Mouse (Mus musculus): ENCODE results near the gene Arhgef38. TPM values are rescaled to one million over a fixed set of nuclear protein-coding genes. Genes with fewer than 3 reads are reported as not detected.

Gene Arhgef38
- total RNA-seq, 1 experiment = 1.4 TPM

DNA sequence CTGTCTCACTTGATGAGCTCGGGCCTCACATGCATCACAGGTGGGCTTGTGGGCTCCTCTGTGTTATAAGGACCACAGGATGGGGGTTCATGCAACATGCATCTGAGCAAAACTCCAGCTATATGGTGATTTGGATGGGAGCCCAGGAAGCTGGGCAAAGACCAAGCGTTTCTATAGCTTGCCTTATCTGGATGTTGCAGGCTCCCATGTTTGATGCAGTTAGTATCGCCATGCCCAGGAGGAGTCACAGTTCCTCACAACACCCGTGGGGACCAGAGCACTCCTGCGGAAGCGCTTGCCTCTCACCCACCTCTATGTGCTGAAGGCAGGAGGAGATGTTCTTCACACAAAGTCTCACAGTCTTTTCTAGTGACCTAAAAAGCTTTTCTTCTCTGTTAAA, 92.9 kb downstream of the Arhgef38 start:
- Histone ChIP-seq H3K27ac (ENCODE audit: insufficient read depth, low read depth, low read length, poor library complexity, severe bottlenecking) (no peak overlapping the region), H3K36me3 (ENCODE audit: control insufficient read depth, insufficient read depth, low read length, poor library complexity, severe bottlenecking) (no peaks in the 10 kb centered on the region), H3K9ac (ENCODE audit: insufficient read depth, low read depth, low read length, poor library complexity, severe bottlenecking) (no peak overlapping the region), H3K4me1 (ENCODE audit: control insufficient read depth in 2 of 2, insufficient read depth in 2 of 2, low read length in 2 of 2, poor library complexity in 1 of 2) (no peaks in the 10 kb centered on the region), H3K4me3 (ENCODE audit: insufficient read depth in 1 of 2, low read depth in 1 of 2, low read length in 2 of 2, poor library complexity in 1 of 2, severe bottlenecking in 1 of 2) (no peak overlapping the region), H3K9me3 (ENCODE audit: control insufficient read depth, insufficient read depth, low read depth, low read length) (no peaks in the 10 kb centered on the region)
- no peak for TF ChIP-seq ZNF384 (IDR thresholded peaks at IDR 0.05; ENCODE audit: low read depth, low read length)
- no peak for TF ChIP-seq MAFK (IDR thresholded peaks at IDR 0.05; ENCODE audit: insufficient read depth, low read depth, low read length)
- in situ Hi-C loops (cut with MboI; ENCODE audit: low sequenced_read_pairs in 2 of 2, unreplicated experiment in 2 of 2) = no loop called here
- no peak for DNase-seq (ENCODE audit: low read depth, low spot score)

DNA sequence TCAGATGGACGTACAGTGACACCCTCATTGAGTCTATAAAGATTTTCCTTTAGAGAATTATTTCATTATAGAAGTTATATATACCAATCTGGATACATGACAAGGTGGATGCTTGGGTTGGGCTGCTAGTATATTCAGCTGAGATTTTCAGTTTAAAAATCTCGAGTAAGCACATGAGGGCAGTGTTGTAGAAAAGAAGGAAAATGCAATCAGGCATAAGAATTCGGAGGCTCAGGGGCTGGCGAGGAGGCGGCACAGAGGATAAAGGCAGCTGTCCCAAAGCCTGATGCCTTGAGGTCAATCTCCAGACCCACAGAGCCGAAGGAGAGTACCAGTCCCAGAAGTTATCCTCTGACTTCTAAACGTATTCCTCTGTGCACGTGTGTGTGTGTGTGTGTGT, 102.1 kb downstream of the Arhgef38 start:
- in situ Hi-C loops (cut with MboI; ENCODE audit: low sequenced_read_pairs in 2 of 2, unreplicated experiment in 2 of 2) = no loop called here
- Histone ChIP-seq H3K36me3 (ENCODE audit: control insufficient read depth, insufficient read depth, low read length, poor library complexity, severe bottlenecking) (no peaks in the 10 kb centered on the region), H3K9me3 (ENCODE audit: control insufficient read depth, insufficient read depth, low read depth, low read length) (no peaks in the 10 kb centered on the region)

DNA sequence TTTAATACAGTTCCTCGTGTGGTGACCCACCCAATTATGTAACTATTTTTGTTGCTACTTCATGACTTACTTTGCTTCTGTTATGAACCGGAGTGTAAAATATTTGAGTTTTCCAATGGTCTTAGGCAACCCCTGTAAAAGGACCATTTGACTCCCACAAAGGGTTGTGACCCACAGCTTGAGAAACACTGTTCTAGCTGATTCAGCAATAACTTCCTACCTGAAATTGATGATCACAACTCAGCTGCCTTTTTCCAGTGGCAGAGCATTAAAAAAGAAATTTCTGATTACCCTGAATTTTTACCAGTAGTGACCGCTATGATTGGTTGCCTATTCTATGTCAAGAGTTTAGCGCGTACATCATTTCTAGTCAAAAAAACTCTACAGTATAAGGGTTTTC, 103.4 kb downstream of the Arhgef38 start:
- in situ Hi-C loops (cut with MboI; ENCODE audit: low sequenced_read_pairs in 2 of 2, unreplicated experiment in 2 of 2) = no loop called here
- DNase-seq (ENCODE audit: low read depth, low spot score) = no peak
- TF ChIP-seq HCFC1 (IDR thresholded peaks at IDR 0.05; ENCODE audit: borderline replicate concordance, insufficient read depth, low read length) = no peak
- TF ChIP-seq ZNF384 (IDR thresholded peaks at IDR 0.05; ENCODE audit: low read depth, low read length) = no peak
- no peak for TF ChIP-seq ZC3H11A (IDR thresholded peaks at IDR 0.05; ENCODE audit: borderline replicate concordance, low read depth, low read length)
- no peak for TF ChIP-seq CHD2 (IDR thresholded peaks at IDR 0.05; ENCODE audit: low read depth, low read length)
- TF ChIP-seq MAFK (IDR thresholded peaks at IDR 0.05; ENCODE audit: insufficient read depth, low read depth, low read length) = peak; percentile 60
- no peak overlapping the region for H3K27ac ChIP-seq (ENCODE audit: insufficient read depth, low read depth, low read length, poor library complexity, severe bottlenecking)
- H3K4me1 ChIP-seq (ENCODE audit: control insufficient read depth in 2 of 2, insufficient read depth in 2 of 2, low read length in 2 of 2, poor library complexity in 1 of 2) = no peaks in the 10 kb centered on the region
- no peaks in the 10 kb centered on the region for H3K36me3 ChIP-seq (ENCODE audit: control insufficient read depth, insufficient read depth, low read length, poor library complexity, severe bottlenecking)
- H3K9ac ChIP-seq (ENCODE audit: insufficient read depth, low read depth, low read length, poor library complexity, severe bottlenecking) = no peak overlapping the region
- no peak overlapping the region for H3K4me3 ChIP-seq (ENCODE audit: insufficient read depth in 1 of 2, low read depth in 1 of 2, low read length in 2 of 2, poor library complexity in 1 of 2, severe bottlenecking in 1 of 2)
- no peaks in the 10 kb centered on the region for H3K9me3 ChIP-seq (ENCODE audit: control insufficient read depth, insufficient read depth, low read depth, low read length)

More for the DNA sequence above, 102.1 kb downstream of the Arhgef38 start:
- H3K4me3 ChIP-seq (ENCODE audit: insufficient read depth in 1 of 2, low read depth in 1 of 2, low read length in 2 of 2, poor library complexity in 1 of 2, severe bottlenecking in 1 of 2) = no peak overlapping the region
- no peak for TF ChIP-seq HCFC1 (IDR thresholded peaks at IDR 0.05; ENCODE audit: borderline replicate concordance, insufficient read depth, low read length)
- no peak for TF ChIP-seq ZC3H11A (IDR thresholded peaks at IDR 0.05; ENCODE audit: borderline replicate concordance, low read depth, low read length)
- DNase-seq (ENCODE audit: low read depth, low spot score) = no peak
- no peaks in the 10 kb centered on the region for H3K4me1 ChIP-seq (ENCODE audit: control insufficient read depth in 2 of 2, insufficient read depth in 2 of 2, low read length in 2 of 2, poor library complexity in 1 of 2)
- no peak overlapping the region for H3K9ac ChIP-seq (ENCODE audit: insufficient read depth, low read depth, low read length, poor library complexity, severe bottlenecking)
- H3K27ac ChIP-seq (ENCODE audit: insufficient read depth, low read depth, low read length, poor library complexity, severe bottlenecking) = no peak overlapping the region

DNA sequence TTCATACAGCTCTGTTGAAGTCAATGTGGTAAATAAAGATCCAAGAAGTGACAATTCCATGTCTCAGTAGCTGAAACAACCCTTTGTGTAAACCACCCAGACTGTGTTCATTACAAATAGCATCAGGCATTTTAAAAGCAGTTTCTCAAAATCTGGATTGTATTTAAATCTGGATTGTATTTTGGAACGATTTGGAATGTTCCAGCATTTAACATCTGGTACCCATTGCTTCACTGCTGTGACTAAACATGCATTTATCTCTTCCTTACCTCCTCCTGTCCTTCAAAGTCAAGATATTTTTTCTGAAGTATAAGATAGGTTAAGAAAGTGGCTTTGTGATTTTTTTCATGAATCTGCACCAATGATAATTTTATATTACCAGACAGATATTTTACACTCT, 121.5 kb downstream of the Arhgef38 start:
- peaks cover 4% of the 10 kb centered on the region; the same call in 1 of the 2 replicates for H3K36me3 ChIP-seq (ENCODE audit: control insufficient read depth, insufficient read depth, low read length, poor library complexity, severe bottlenecking)
- H3K9ac ChIP-seq (ENCODE audit: insufficient read depth, low read depth, low read length, poor library complexity, severe bottlenecking) = no peak overlapping the region
- H3K9me3 ChIP-seq (ENCODE audit: control insufficient read depth, insufficient read depth, low read depth, low read length) = no peaks in the 10 kb centered on the region
- no peak for TF ChIP-seq CHD2 (IDR thresholded peaks at IDR 0.05; ENCODE audit: low read depth, low read length)
- TF ChIP-seq HCFC1 (IDR thresholded peaks at IDR 0.05; ENCODE audit: borderline replicate concordance, insufficient read depth, low read length) = no peak
- TF ChIP-seq MAFK (IDR thresholded peaks at IDR 0.05; ENCODE audit: insufficient read depth, low read depth, low read length) = no peak
- TF ChIP-seq ZNF384 (IDR thresholded peaks at IDR 0.05; ENCODE audit: low read depth, low read length) = no peak
- no peak for TF ChIP-seq ZC3H11A (IDR thresholded peaks at IDR 0.05; ENCODE audit: borderline replicate concordance, low read depth, low read length)
- in situ Hi-C loops (cut with MboI; ENCODE audit: low sequenced_read_pairs in 2 of 2, unreplicated experiment in 2 of 2) = no loop called here
- no peak overlapping the region for H3K27ac ChIP-seq (ENCODE audit: insufficient read depth, low read depth, low read length, poor library complexity, severe bottlenecking)
- no peaks in the 10 kb centered on the region for H3K4me1 ChIP-seq (ENCODE audit: control insufficient read depth in 2 of 2, insufficient read depth in 2 of 2, low read length in 2 of 2, poor library complexity in 1 of 2)
- DNase-seq (ENCODE audit: low read depth, low spot score) = no peak
- no peak overlapping the region for H3K4me3 ChIP-seq (ENCODE audit: insufficient read depth in 1 of 2, low read depth in 1 of 2, low read length in 2 of 2, poor library complexity in 1 of 2, severe bottlenecking in 1 of 2)

DNA sequence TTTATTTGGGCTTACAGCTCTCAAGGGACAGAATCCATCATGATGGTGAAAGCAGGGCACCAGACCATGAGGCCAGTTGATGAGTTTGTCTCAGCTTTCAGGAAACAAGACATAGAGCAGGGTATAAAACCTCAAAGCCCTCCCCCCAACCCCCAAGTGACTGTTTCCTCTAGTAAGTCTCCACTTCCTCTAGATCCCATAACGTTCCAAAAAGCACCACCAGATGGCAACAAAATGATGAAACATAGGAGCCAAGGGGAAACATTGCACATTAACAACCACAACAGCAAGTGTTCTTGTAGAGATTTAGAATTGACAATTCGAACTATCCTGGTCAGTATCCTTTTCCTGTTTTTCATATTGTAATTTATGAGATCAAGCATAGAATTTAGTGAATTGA, 123.0 kb downstream of the Arhgef38 start:
- DNase-seq (ENCODE audit: low read depth, low spot score) = peak; percentile 29

More for the DNA sequence above, 123.0 kb downstream of the Arhgef38 start:
- TF ChIP-seq ZNF384 (IDR thresholded peaks at IDR 0.05; ENCODE audit: low read depth, low read length) (no peak), MAFK (IDR thresholded peaks at IDR 0.05; ENCODE audit: insufficient read depth, low read depth, low read length) (no peak), CHD2 (IDR thresholded peaks at IDR 0.05; ENCODE audit: low read depth, low read length) (no peak), HCFC1 (IDR thresholded peaks at IDR 0.05; ENCODE audit: borderline replicate concordance, insufficient read depth, low read length) (no peak), ZC3H11A (IDR thresholded peaks at IDR 0.05; ENCODE audit: borderline replicate concordance, low read depth, low read length) (no peak)
- Histone ChIP-seq H3K9ac (ENCODE audit: insufficient read depth, low read depth, low read length, poor library complexity, severe bottlenecking) (no peak overlapping the region), H3K36me3 (ENCODE audit: control insufficient read depth, insufficient read depth, low read length, poor library complexity, severe bottlenecking) (peaks cover 6% of the 10 kb centered on the region), H3K9me3 (ENCODE audit: control insufficient read depth, insufficient read depth, low read depth, low read length) (no peaks in the 10 kb centered on the region), H3K27ac (ENCODE audit: insufficient read depth, low read depth, low read length, poor library complexity, severe bottlenecking) (no peak overlapping the region), H3K4me3 (ENCODE audit: insufficient read depth in 1 of 2, low read depth in 1 of 2, low read length in 2 of 2, poor library complexity in 1 of 2, severe bottlenecking in 1 of 2) (no peak overlapping the region), H3K4me1 (ENCODE audit: control insufficient read depth in 2 of 2, insufficient read depth in 2 of 2, low read length in 2 of 2, poor library complexity in 1 of 2) (no peaks in the 10 kb centered on the region)
- in situ Hi-C loops (cut with MboI; ENCODE audit: low sequenced_read_pairs in 2 of 2, unreplicated experiment in 2 of 2) = no loop called here
